Mouse (Mus musculus) frontal cortex, postnatal 36 days (tissue): Measurements from ENCODE around the gene Jarid2.
A peak's percentile ranks its signal among the peaks of the same experiment; 100 is the strongest.

Source experiments
- DNase-seq, 2 experiments: peaks; one replicate each; pipeline ENCODE4 v3.0.0; 2022; ENCODE audit warnings: low spot score in 2 of 2

Gene Jarid2

GRCm38 (mm10) chr13:44781126-44781525 is 51.9 kb downstream of the Jarid2 start:
- no peak for DNase-seq

GRCm38 (mm10) chr13:44784551-44784950 is 55.3 kb downstream of the Jarid2 start:
- no peak for DNase-seq

- peak in 1 of 2 experiments; percentile 54 for DNase-seq
Observed at GRCm38 (mm10) chr13:44786291-44786690, 57.0 kb downstream of the Jarid2 start.

GRCm38 (mm10) chr13:44788352-44789125 is 59.3 kb downstream of the Jarid2 start:
- no peak for DNase-seq

- DNase-seq = no peak
Observed at GRCm38 (mm10) chr13:44789982-44790381, 60.7 kb downstream of the Jarid2 start.

GRCm38 (mm10) chr13:44792361-44792892 is 63.2 kb downstream of the Jarid2 start:
- DNase-seq = no peak

GRCm38 (mm10) chr13:44795891-44796290 is 66.6 kb downstream of the Jarid2 start:
- DNase-seq = no peak

GRCm38 (mm10) chr13:44796775-44797174 is 67.5 kb downstream of the Jarid2 start:
- DNase-seq = no peak

GRCm38 (mm10) chr13:44798280-44798679 is 69.0 kb downstream of the Jarid2 start:
- DNase-seq = no peak

- no peak for DNase-seq
Observed at GRCm38 (mm10) chr13:44799166-44799565, 69.9 kb downstream of the Jarid2 start.

- peak in 1 of 2 experiments; percentile 36 for DNase-seq
Observed at GRCm38 (mm10) chr13:44800059-44800458, 70.8 kb downstream of the Jarid2 start.

GRCm38 (mm10) chr13:44804876-44805275 is 75.6 kb downstream of the Jarid2 start:
- DNase-seq = peak in 1 of 2 experiments; percentile 33

GRCm38 (mm10) chr13:44808307-44808706 is 79.0 kb downstream of the Jarid2 start:
- DNase-seq = peak in 1 of 2 experiments; percentile 30

- DNase-seq = no peak
Observed at GRCm38 (mm10) chr13:44811021-44811420, 81.7 kb downstream of the Jarid2 start.

- DNase-seq = no peak
Observed at GRCm38 (mm10) chr13:44811601-44812000, 82.3 kb downstream of the Jarid2 start.

GRCm38 (mm10) chr13:44812381-44812780 is 83.1 kb downstream of the Jarid2 start:
- no peak for DNase-seq

- peak in 1 of 2 experiments; percentile 28 for DNase-seq
Observed at GRCm38 (mm10) chr13:44819400-44819799, 90.1 kb downstream of the Jarid2 start.

GRCm38 (mm10) chr13:44822578-44822977 is 93.3 kb downstream of the Jarid2 start:
- DNase-seq = no peak

GRCm38 (mm10) chr13:44828903-44829302 is 99.6 kb downstream of the Jarid2 start:
- DNase-seq = no peak

- DNase-seq = no peak
Observed at GRCm38 (mm10) chr13:44832104-44832503, 102.8 kb downstream of the Jarid2 start.

- DNase-seq = no peak
Observed at GRCm38 (mm10) chr13:44832866-44833265, 103.6 kb downstream of the Jarid2 start.

- peak in 1 of 2 experiments; percentile 72 for DNase-seq
Observed at GRCm38 (mm10) chr13:44833353-44833752, 104.1 kb downstream of the Jarid2 start.

- DNase-seq = no peak
Observed at GRCm38 (mm10) chr13:44837445-44837844, 108.2 kb downstream of the Jarid2 start.
